Mouse (Mus musculus) right cerebral cortex, postnatal 36 days (tissue): ENCODE measurements around the gene Poll.
"Not testable (repeated sequence)": the region's sequence is repeated elsewhere in the genome, so short reads cannot be mapped to it uniquely, and the experiment has no call there.

Source experiments
- DNase-seq, 2 experiments: peaks; one replicate each; pipeline ENCODE4 v3.0.0; 2022; ENCODE audit warnings: low spot score in 2 of 2, mixed read lengths in 1 of 2

The Poll gene

DNA sequence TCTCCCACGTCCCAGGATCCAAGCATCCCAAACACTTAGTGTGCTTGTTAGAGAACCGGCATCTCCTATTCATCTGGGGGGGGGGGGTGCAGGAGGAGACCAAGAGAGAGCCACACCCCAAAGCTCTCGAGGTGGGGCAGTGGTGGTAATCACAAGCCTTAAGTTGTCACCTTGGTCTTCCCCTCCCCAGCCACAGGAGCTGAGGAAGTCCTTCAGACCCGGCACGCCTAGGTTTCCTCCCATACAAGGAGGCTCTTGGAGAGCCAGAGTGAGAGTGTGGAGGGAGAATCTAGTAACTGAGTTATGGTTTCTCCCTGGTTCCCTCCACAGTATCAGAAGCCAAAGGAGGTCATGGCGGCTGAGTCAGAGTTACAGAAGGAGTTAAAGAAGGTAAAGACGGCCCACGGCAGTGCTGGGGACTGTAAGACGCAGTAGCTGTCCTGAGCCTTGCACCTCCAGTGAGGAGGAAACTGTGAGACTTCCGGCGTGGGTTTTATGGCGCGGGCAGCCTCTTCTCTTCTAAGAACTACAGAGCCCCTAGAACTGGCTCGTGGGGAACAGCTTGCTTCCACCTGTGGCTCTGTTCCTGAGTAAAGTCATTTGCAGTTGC, 16.9 kb upstream of the Poll start:
- DNase-seq: no peak

GRCm38 (mm10) chr19:45575632-45576001, 15.3 kb upstream of the Poll start:
- DNase-seq: no peak

- no peak for DNase-seq
These were observed 14.8 kb upstream of the Poll start for GRCm38 (mm10) chr19:45574941-45575631.

DNA sequence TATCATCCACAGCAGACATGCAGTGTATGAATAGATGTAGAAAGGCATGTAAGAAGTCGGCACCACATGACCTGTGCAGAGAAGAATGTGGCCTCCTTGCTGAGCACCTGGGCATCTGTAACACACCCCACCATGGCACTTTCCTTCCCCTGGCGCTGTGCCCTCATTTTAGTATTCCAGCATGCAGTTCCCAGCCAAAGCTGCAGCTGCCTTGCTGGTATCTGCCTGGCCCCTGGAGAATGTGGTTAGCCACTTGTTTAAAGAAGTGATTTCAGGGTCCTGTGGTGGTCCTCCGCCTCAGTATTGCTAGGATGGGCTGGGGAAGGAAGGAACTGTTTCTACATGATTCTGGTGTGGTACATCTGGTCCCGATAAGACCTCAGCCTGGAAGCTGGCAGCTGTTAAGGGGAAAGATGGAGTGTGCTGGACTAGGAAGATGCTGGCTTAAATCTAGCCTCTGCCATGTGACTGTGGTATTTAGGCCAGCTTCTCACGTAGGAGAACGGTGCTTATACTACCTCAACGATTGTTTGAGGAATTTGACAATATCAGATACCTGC, 14.1 kb upstream of the Poll start:
- no peak for DNase-seq

- peak; percentile 33 to 50 for DNase-seq
These were observed 13.5 kb upstream of the Poll start for GRCm38 (mm10) chr19:45573861-45574267.

GRCm38 (mm10) chr19:45573033-45573432, 12.7 kb upstream of the Poll start:
- DNase-seq: no peak

DNA sequence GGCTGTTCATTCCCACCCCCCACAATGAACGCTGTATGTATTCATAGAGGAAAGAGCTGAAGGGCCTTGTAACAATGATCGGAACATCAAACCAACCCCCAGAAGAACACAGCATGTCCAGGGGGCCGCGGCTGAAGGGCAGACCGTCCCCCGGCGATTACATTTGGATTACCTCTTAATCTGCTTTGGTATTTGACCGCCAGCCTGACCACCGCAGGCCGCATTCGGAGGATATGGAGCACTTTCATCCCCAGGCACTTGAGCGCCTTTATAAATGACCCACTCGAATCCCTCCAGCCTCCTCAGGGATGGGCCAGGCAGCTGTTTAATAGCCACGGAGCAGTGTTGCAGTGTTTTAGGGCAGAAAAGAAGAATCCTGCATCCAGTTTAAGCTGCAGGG, 7.0 kb upstream of the Poll start:
- no peak for DNase-seq

- no peak for DNase-seq
These were observed 5.8 kb upstream of the Poll start for GRCm38 (mm10) chr19:45565925-45566715.

DNA sequence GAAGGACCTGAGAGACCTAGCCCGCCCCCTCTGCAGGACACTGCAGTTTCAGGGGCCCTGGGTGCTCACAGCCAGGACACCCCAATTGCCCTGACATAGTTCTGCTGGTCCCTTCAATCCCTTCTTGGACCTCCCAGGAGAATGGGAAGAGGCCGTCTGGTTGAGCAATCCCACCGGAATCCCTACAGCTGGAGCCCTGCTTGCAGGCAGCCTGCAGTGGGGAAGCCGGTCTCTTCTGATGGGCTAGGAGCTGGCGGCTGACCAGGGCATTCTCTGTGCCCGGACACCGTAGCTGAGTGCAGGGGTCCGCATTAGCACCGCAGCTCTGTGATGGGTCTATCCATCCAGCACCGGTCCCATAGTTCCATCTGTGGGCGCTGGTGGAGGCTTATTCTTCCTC, 6.2 kb downstream of the Poll start:
- DNase-seq: no peak

DNA sequence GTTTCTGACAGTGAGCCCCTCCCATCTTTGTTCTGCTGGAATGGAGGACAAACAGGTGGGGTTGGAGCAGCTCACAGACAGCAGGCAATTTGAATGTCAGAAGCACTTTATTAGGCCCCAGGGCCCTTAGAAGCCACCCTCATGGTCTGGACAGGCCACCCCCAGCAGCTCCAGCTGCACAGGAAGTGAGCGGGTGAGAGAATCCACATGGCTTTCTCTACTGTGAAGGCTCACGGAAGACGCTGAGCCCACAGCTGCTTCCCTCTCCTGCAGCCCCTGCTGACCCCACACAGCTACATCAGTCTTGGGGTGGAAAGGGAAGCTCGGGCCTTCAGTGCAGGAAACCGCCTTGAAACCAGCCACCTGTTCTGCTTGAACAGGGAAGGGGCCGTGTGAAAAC, 8.1 kb downstream of the Poll start:
- no peak for DNase-seq

GRCm38 (mm10) chr19:45549948-45550347, 10.4 kb downstream of the Poll start:
- DNase-seq: no peak

- DNase-seq: no peak
These were observed 11.0 kb downstream of the Poll start for GRCm38 (mm10) chr19:45549128-45549915.

GRCm38 (mm10) chr19:45548196-45548595, 12.1 kb downstream of the Poll start:
- DNase-seq: not testable (repeated sequence)

GRCm38 (mm10) chr19:45544925-45545321, 15.4 kb downstream of the Poll start:
- DNase-seq: peak; percentile 43 to 62

- no peak for DNase-seq
These were observed 16.0 kb downstream of the Poll start for GRCm38 (mm10) chr19:45544152-45544924.

GRCm38 (mm10) chr19:45542061-45542460, 18.3 kb downstream of the Poll start:
- DNase-seq: no peak

DNA sequence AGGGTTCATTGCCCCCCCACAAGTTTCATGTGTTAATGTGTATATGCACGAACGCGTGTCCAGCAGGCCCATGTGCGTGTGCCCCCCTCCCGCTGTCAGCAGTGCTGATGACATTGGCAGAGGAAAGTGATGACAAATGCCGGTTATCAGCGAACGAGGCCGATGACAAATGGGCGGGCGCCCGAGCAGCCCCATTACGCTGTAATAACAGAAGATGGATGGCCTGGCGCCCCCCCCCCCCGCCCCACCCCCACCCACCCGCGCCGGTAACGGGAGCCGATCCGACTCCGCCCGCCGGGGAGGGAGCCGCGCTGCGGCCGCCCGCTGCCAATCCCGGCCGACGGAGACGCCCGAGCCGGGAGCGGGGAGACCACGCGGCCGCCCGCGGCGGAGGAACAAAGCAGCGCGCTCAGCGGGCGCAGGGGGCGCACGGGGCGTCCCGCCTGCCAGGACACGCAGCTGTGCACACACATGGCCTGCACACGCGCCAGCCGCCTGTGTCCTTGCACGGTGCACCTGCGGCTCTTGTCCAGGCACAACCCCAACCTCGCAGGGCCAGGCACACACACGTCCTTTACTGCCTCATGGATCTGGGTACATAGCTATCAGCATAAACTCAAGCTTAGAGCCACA, 18.8 kb downstream of the Poll start:
- DNase-seq: peak in 1 of 2 experiments; percentile 42

DNA sequence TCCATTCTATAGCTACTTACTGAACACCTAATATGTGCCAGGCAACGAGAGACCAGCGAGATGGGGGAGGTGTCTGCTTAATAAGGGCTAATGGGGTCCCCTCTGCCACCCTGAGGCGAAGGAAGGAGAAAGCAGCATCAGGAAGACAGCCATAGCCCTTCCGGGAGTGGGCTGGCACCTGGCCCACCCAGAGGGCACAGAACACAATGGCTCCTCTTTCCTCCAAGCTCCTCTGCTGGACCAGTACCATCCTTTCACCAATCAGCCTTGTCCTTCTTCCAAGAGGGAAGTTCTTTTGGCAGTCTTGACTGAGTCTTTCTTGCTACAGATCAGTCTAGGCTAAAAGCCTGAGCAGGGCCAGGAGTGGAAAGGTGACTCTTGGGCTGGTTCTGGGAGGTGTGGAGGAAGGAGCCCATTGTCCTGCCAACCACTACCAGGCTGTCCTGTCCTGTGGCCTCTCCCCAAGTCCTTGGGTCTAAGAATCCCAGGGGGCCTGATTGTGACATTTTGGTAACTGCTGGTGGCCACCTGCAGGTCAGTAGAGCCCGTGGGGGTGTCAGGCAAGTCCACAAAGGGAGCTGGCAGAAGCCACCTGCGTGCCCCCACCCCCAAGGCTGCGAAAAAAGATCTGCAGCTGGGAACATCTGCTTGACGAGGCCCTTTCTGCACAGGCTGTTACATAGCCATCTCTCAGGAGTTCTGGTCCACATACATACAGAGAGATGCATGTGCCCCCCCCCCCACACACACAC, 19.5 kb downstream of the Poll start:
- no peak for DNase-seq

GRCm38 (mm10) chr19:45537505-45537904, 22.8 kb downstream of the Poll start:
- no peak for DNase-seq

GRCm38 (mm10) chr19:45535929-45536328, 24.4 kb downstream of the Poll start:
- no peak for DNase-seq
